Mouse (Mus musculus): ENCODE measurements at regions not wholly inside any gene's neighbourhood (a gene's known extent, or its start where the extent isn't known, plus 50 kb on each side); places are given as distances from the start of the nearest gene placed in this dataset.

- no peaks in the 10 kb centered on the region for H3K9me3 ChIP-seq
- H3K4me1 ChIP-seq = no peaks in the 10 kb centered on the region
- H3K27me3 ChIP-seq = no peaks in the 10 kb centered on the region
- H3K4me3 ChIP-seq = no peak overlapping the region
- no peak for ATAC-seq (replicated peaks)
- H3K36me3 ChIP-seq = no peaks in the 10 kb centered on the region
- 88% methylated on average over 1 of the region's 1 CpGs for WGBS
- H3K9ac ChIP-seq (replicated peaks) = no peak overlapping the region
- no peak overlapping the region for H3K27ac ChIP-seq (replicated peaks)
- H3K4me2 ChIP-seq (replicated peaks) = no peak overlapping the region
Measured at GRCm38 (mm10) chrX:163128626-163129025, 164.2 kb upstream of the S100g start.

- peak overlapping the region; percentile 57 for H3K27ac ChIP-seq (replicated peaks)
- ATAC-seq (replicated peaks) = peak; percentile 90
- WGBS = 43% methylated on average over 5 of the region's 5 CpGs
Measured at GRCm38 (mm10) chrX:163117681-163118393, 153.4 kb upstream of the S100g start.

GRCm38 (mm10) chrX:163117237-163117636, 152.8 kb upstream of the S100g start:
- H3K9me3 ChIP-seq = no peaks in the 10 kb centered on the region
- peak; percentile 74 for ATAC-seq (replicated peaks)
- 25% methylated on average over 1 of the region's 1 CpGs for WGBS
- no peak overlapping the region for H3K4me2 ChIP-seq (replicated peaks)
- H3K4me1 ChIP-seq = no peaks in the 10 kb centered on the region
- no peak overlapping the region for H3K9ac ChIP-seq (replicated peaks)
- H3K27me3 ChIP-seq = no peaks in the 10 kb centered on the region
- H3K27ac ChIP-seq (replicated peaks) = peak overlapping the region; percentile 43
- no peaks in the 10 kb centered on the region for H3K36me3 ChIP-seq
- no peak overlapping the region for H3K4me3 ChIP-seq

More at GRCm38 (mm10) chrX:163117681-163118393, 153.4 kb upstream of the S100g start:
- no peaks in the 10 kb centered on the region for H3K36me3 ChIP-seq
- no peaks in the 10 kb centered on the region for H3K9me3 ChIP-seq
- no peak overlapping the region for H3K9ac ChIP-seq (replicated peaks)
- no peak overlapping the region for H3K4me2 ChIP-seq (replicated peaks)
- no peaks in the 10 kb centered on the region for H3K4me1 ChIP-seq
- H3K4me3 ChIP-seq = no peak overlapping the region
- no peaks in the 10 kb centered on the region for H3K27me3 ChIP-seq

- Histone ChIP-seq H3K27ac (replicated peaks) (no peak overlapping the region), H3K27me3 (no peaks in the 10 kb centered on the region), H3K4me1 (no peaks in the 10 kb centered on the region), H3K4me2 (replicated peaks) (no peak overlapping the region), H3K4me3 (no peak overlapping the region), H3K36me3 (no peaks in the 10 kb centered on the region), H3K9me3 (no peaks in the 10 kb centered on the region), H3K9ac (replicated peaks) (no peak overlapping the region)
- no peak for ATAC-seq (replicated peaks)
- 90% methylated on average over 4 of the region's 4 CpGs for WGBS
Measured at GRCm38 (mm10) chrX:163095026-163095765, 130.8 kb upstream of the S100g start.
